Mouse (Mus musculus): ENCODE measurements at regions not wholly inside any gene's neighbourhood (a gene's known extent, or its start where the extent isn't known, plus 50 kb on each side); places are given as distances from the start of the nearest gene placed in this dataset.

DNA sequence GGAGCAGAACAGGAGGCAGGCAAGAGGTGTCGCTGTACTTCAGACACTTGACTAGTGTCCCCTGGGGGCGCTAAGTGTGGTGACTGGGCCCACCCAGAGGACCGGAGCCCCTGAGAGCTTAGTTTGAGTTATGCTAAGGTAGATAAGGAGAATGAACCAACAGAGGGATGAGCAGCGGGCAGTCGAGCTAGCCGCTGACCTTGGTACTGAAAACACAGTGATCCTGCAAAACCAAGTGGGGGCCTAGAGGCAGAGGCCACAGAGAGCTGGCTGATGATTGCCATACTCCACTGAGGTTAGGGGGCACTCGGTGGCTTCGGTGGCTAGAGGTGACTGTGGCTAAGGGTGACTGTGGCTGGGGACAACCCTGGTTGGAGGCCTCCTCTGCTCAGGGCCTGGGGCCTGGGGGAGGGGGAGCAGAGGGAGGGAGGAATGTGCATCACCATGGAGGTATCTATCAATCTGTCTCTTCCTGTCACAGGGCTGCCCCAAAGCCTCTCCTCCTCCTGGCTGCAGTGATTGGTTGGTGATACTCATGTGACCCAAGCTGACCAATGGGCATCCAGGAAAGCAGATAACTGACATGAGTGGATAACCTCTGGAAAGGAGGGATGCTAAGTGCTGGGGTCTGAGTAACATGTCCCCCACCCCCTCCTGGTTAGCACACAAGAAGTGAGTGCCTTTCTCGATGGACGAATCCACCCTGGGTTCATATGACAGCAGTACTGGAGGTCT, 80.3 kb upstream of the Igsf21 start:
- DNase-seq = no peak

DNA sequence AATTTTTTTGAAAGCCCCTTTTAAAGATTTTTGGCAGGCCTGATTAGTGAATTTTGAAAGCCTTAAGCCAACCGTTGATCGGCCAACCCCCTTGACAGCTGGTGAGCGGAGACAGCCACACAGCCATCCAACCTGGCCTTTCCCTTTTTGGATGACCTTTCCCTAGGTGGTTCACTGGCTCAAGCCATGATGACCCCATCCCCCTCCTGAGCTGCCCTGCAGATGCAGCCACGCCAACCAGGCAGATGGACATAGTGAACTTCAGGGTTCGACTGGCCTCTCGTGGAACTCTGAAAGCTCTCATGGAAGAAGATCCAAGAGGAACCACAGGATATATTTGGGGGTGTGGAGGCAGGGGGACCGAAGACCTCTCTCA, 79.1 kb upstream of the Igsf21 start:
- intact Hi-C loops (cut with DNase I; ENCODE audit: low total_unique reads) = no loop called here
- DNase-seq = no peak

More for the DNA sequence above, 80.3 kb upstream of the Igsf21 start:
- intact Hi-C loops (cut with DNase I; ENCODE audit: low total_unique reads) = no loop called here

DNA sequence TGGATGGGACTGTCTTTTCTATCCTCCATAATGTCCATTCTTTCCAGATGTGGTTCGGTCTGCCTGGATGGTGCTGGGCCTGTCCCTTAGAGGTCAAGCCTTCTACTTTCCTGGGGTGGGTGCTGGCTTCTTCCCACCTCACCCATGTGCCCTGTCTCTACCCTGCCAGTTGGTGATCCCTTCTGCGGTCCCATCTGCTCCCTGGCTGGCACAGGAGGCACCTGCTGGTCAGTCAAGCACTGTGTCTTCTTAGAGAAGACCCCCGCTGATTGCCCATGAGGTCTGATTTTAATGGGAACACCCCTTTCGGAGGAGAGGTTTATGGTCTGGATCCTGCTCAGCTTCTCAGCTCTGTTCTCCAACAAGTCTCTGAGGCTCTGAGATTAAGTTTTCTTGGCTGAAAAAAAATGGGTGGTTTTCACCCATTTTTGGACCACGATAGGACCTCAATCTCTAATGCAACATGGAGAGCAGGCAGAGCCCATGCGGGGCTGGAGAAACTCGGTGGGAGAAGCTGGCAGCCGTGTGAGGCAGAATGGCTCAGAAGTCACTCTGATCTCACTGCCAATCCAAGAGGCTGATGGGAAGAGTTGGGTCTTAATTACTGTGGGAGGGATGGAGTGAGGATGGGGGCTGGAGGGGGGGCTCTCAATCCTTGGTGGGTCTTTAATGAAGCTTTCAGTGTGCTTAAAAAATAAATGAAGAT, 78.5 kb upstream of the Igsf21 start:
- intact Hi-C loops (cut with DNase I; ENCODE audit: low total_unique reads) = no loop called here
- DNase-seq = no peak

DNA sequence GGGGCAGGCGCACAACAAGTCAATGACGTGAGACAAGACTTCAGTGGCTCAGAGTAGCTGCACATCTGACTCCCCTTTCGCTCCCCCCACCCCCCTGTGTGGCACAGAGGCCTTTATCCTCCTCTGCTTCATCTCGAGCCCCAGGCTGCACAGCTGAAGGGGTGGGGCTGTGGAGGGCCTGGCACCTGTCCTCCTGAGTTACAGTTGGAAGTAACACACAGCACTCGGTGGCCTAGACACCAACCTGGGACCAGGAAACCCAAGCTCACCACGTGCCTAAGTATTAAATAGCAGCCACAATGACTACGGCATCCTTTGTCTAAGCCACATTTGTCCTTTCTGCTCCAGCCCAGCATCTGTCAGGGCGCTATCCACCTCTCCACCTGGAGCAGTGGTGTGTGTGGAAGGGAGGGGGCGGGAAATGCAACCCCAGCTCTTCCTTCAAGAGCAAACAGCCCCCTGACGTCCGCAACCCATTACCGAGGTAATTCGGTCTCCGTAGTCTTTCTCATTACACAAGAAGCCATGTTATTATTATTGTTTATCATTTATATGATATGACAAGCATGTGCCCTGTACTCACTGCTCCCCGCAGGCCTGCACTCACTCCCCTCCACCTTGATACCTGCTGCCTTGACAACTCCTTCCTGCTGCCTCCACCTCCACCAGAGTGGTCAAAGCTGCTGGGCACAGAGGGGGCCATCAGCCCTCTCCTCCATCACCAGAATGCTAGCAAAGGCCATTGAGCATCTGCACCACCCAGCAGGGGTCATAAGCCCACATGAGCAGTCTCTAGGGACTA, 73.7 kb upstream of the Igsf21 start:
- no peak for DNase-seq
- intact Hi-C loops (cut with DNase I; ENCODE audit: low total_unique reads) = no loop called here

DNA sequence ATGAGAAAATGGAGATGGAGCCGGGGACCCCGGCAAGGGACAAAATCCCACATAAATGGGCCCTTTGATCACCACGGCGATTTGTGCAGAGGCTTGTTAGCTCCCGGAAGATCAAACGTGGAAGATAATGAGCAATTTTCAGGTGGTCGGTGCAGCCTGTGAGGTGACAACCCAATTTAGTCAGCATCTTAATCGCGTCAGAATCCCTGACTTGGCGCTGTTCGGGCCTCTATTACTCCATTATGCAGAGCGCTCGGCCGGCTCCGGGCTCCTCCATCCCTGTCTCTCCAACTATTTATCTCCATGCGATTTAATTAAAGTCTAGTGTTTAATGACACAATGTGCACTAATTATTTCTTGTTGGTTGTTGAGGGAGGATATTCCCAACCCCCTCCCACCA, 66.1 kb upstream of the Igsf21 start:
- DNase-seq = no peak
- intact Hi-C loops (cut with DNase I; ENCODE audit: low total_unique reads) = no loop called here

DNA sequence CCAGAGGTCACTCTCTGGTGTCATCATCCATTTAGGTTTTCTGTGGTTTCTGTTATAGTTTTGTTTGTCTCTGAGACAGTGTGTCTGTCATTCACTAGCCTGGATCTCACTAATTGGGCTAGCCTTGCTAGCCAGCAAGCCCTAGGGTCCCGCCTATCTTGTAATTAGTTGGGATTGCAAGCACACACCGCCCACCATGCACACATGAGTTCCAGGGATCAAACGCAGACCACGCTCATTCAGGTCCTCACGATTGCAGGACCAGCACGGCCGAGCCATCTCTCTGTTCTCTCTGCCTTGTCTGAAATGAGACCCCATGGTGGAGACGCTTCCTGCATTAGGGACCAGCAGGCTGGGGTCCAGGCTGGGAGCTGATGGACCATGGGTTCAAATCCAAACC, 60.9 kb upstream of the Igsf21 start:
- intact Hi-C loops (cut with DNase I; ENCODE audit: low total_unique reads) = no loop called here
- no peak for DNase-seq

DNA sequence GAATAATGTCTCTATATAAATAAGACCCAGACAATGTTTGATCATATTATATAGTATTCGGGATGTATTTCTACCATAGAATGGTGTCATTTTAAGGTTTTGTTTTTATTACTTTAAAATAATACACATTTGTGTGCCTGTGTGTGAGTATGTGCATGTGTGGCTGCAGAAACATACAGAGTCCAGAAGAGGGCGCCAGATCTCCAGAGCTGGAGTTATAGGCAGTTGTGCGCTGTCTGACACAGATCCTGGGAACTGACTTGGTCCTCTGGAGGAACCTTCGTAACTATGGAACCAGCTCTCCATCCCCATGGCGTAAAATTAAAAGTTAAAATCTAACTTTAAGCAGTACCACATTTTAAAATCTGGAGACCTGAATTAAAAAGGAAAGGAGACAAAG, 58.4 kb upstream of the Igsf21 start:
- DNase-seq = no peak
- intact Hi-C loops (cut with DNase I; ENCODE audit: low total_unique reads) = no loop called here

DNA sequence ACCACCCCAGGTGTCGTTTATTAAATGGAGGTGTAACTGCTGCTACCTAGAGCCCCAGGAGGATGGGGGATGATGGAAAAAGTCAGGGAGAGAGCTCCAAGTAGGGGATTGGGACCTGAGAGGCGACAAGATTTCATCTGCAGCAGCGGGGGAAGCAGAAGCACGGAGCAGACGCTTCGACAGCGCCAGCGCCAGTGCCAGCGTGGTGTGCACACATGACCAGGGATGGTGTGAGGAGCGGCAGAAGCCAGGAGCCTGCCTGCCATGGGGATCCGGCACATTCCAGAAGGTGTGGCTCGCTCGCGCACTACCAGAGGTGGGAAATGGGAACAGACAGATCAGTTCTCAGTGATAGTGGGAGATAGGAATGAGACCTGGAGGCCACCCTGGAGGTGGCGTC, 55.1 kb upstream of the Igsf21 start:
- intact Hi-C loops (cut with DNase I; ENCODE audit: low total_unique reads) = no loop called here
- no peak for DNase-seq

DNA sequence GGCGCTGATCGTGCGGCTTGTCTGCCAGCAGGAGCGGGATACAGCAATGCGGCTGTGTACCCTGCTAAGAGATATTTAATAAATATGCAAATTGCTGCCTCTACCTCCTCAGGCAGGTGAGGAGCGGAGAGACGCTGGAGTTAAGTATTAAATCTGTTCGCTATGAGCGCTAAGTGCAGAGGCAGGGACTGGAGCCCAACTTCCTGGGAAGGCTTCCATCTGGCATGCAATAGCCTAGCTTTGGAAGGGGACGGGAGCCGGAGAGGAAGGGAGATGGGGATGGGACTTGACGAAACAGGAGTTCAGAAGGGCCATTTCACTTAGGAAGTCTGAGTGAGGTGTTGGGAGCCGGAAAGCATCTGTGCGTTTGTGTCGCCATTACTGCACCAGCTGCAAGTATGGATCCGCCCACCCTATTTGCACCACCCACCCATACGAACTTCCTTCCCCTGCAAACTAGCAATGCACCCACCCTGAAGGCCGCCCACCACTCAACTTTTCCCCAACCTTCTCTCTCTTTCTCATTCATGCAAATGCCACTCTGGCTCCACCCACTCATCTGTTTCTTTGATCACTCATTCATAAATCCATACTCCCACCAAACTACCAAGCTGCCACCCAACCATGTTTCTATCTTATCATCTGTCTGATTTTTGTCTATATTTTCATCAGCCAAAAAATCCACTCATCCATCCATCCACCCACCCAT, 51.5 kb upstream of the Igsf21 start:
- intact Hi-C loops (cut with DNase I; ENCODE audit: low total_unique reads) = no loop called here
- DNase-seq = no peak

All from gastrocnemius, postnatal 14 days (tissue).